Comparison of ENCODE assay signal across 8 mouse cellular contexts in the genomic region with DNA sequence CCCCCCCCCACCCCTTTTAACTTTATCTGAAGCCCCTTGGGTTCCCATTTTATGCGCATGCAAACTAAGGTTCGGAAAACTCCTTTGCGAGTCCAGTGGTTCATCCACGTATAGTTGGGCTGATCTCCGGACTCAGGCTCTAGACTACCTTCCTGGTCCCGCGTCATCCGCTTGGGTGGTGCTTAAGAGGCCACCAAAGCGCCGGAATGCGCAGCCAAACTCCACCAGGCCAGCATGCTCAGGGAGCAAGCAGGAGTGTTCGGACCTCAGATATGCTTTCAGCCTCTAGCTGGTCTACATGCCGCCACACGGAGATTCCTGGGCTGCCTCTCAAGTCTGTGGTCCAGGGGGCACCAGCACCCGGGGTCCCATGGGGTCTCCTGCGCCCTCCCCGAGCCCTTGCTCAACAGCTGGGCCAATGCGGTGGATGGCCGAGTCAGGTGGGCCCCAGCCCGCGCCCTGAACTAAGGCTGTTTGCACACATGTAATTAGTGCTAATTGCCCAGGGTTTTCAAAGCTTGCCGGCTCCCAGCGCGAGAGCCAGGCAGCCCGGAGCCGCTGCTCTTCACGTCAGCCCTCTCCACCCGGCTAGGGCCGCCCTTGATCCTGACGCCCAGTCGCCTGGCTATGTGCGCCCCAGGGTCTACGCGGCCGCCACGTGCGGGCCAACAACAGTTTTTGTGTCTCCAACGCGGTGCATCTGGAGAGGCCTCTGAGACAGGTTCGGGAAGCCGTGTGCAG.
DNase-seq lines count a peak whose midpoint lies in the region; ATAC-seq lines count a peak whose summit lies in the region.

No protein-coding gene starts in this region.

- WGBS in heart, embryonic 16.5 days: 6% methylated on average over 41 of the region's 41 CpGs
- WGBS in intestine, embryonic 14.5 days: 6% methylated on average over 41 of the region's 41 CpGs

- peak overlapping the region; percentile 66 for H3K4me2 ChIP-seq in heart, embryonic 16.5 days (ENCODE audit: low read depth, low read length)
- peak overlapping the region; percentile 21 for H3K4me2 ChIP-seq in intestine, embryonic 14.5 days (ENCODE audit: low read length)

- peak overlapping the region; percentile 46 for H3K9ac ChIP-seq in heart, embryonic 16.5 days (ENCODE audit: low read length)
- H3K9ac ChIP-seq in intestine, embryonic 14.5 days (ENCODE audit: low read length): no peak overlapping the region

- H3K27ac ChIP-seq in heart, embryonic 16.5 days (ENCODE audit: low read length): no peak overlapping the region
- H3K27ac ChIP-seq in intestine, embryonic 14.5 days (ENCODE audit: low read depth): no peak overlapping the region

- H3K4me1 ChIP-seq in heart, embryonic 16.5 days (ENCODE audit: control insufficient read depth, insufficient read depth, low read length): peaks cover 10% of the 10 kb centered on the region
- H3K4me1 ChIP-seq in intestine, embryonic 14.5 days (replicated peaks; ENCODE audit: control insufficient read depth, insufficient read depth, low read length): no peaks in the 10 kb centered on the region

- ATAC-seq in heart, embryonic 16.5 days (replicated peaks; ENCODE audit: extremely low read depth, insufficient read depth, low FRiP score): peak; percentile 45; the same call in 1 of the 2 replicates
- peak; percentile 36 for ATAC-seq in intestine, embryonic 14.5 days (replicated peaks; ENCODE audit: low FRiP score, low TSS enrichment, low read depth)

- DNase-seq in heart, adult 18-20 months: no peak
- DNase-seq in c-Kit-positive CD71-positive TER-119-negative erythroid progenitor cells, embryonic 14.5 days (ENCODE audit: low read depth): peak; percentile 6
- DNase-seq in intestine, embryonic 14.5 days (ENCODE audit: low spot score): peak; percentile 71
- DNase-seq in neural tube, embryonic 10.5 days (ENCODE audit: extremely low spot score, low spot score): peak; percentile 58
- no peak for DNase-seq in right cerebral cortex, adult 2 months (ENCODE audit: low spot score in 2 of 2)
- no peak for DNase-seq in right cerebral cortex, adult 18-20 months
- no peak for DNase-seq in cerebellum, adult 9-10 months

- H3K27me3 ChIP-seq in heart, embryonic 16.5 days (ENCODE audit: control insufficient read depth, insufficient read depth, low read length): peaks cover 52% of the 10 kb centered on the region
- H3K27me3 ChIP-seq in intestine, embryonic 14.5 days (replicated peaks; ENCODE audit: control insufficient read depth, insufficient read depth, low read length): peaks cover 59% of the 10 kb centered on the region

- peak overlapping the region; percentile 42 for H3K4me3 ChIP-seq in heart, embryonic 16.5 days (ENCODE audit: low read length)
- peak overlapping the region; percentile 9 for H3K4me3 ChIP-seq in intestine, embryonic 14.5 days (ENCODE audit: low read depth, low read length)

- no peaks in the 10 kb centered on the region for H3K36me3 ChIP-seq in heart, embryonic 16.5 days (ENCODE audit: control insufficient read depth, insufficient read depth)
- H3K36me3 ChIP-seq in intestine, embryonic 14.5 days (ENCODE audit: control insufficient read depth, insufficient read depth, low read length): no peaks in the 10 kb centered on the region

- H3K9me3 ChIP-seq in heart, embryonic 16.5 days (replicated peaks; ENCODE audit: control insufficient read depth, low read length): no peaks in the 10 kb centered on the region
- H3K9me3 ChIP-seq in intestine, embryonic 14.5 days (ENCODE audit: control insufficient read depth, low read length): no peaks in the 10 kb centered on the region

Comparison
In these comparisons a context has a peak if more than half of its experiments do, and no peak if none do; other contexts are left out.
1. DNase-seq: peak in c-Kit-positive CD71-positive TER-119-negative erythroid progenitor cells, embryonic 14.5 days (single experiment), intestine, embryonic 14.5 days (single experiment) and neural tube, embryonic 10.5 days (single experiment); none in heart, adult 18-20 months (0 of 2), right cerebral cortex, adult 2 months (0 of 2), right cerebral cortex, adult 18-20 months (single experiment) and cerebellum, adult 9-10 months (single experiment).